Mouse (Mus musculus) cerebral cortex, adult 2 months (tissue): Measurements from ENCODE around the gene Sfta2.

ENCODE experiments used
- WGBS: fragments of 180-500 bp; shearing (Covaris S2); methylation state at CpG from one replicate; pipeline ENCODE4 v1.1.7; 2018; 5-methylcytosine and 5-hydroxymethylcytosine counted together

The Sfta2 gene

DNA sequence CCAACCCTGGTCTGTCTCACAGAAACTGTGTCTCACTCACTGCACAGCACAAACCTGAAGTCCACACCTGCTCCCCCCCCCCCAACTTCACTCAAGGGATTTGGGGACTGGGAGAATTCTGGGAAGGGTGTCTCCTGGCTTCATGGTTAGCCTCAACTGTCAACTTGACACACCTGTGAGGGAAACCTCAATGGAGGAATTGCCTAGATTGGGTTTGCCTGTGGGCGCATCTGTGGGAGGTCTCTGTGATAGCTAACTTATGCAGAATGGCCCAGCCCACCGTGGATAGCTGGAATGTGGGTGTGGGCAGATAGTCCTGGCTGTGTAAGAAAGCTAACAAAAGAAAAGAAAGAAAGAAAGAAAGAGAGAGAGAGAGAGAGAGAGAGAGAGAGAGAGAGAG is at the start of gene Sfta2:
TSS of gene Sfta2 (plus strand) at position 301 of the 400 bp plus-strand sequence.
- 62% methylated on average over 2 of the region's 2 CpGs for WGBS

DNA sequence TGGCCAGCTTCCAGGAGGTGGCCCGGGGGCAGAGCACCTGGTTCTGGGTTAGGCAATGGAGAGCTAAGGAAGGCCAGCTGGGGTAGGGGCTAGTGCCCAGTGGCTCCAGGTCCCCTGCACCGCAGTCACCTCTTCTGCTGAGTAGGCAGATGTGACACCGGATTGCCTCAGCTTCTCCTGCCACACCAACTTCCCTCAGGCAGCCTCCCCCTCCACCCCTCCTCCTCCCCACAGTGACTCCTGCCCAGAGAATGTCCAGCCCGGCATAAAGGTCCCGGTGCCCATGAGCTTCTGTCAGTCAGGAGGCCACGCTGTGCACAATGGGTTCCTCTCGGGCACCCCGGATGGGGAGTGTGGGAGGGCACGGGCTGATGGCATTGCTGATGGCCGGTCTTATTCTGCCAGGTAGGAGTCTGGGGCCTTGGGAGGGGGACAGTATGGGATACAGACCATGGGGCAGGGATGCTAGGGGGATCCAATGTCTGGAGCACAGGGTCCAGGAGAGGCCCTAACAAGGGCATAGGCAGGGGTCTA is 49.4 kb upstream of the Sfta2 start, which contains the start of gene Cdsn:
TSS of gene Cdsn (plus strand) at position 248 of the 534 bp plus-strand sequence.
- WGBS: 73% methylated on average over 10 of the region's 10 CpGs

DNA sequence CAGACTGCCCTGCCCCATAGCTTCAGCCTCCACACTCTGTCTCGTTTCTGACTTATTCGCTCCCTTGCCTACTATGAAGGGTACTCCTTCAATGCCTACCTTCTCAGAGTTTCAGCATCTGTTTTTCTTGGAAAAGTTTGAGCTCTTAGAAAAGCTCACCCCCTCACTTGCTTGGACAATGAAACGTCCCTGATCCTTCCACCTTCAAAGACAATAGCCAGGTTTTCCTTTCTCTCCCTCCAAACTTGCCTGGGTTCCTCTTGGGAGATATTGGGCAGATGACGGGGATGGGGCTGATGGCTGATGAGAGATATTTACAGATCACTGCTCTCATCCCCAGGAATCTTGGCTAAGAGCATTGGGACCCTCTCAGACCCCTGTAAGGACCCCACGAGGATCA is 47.0 kb upstream of the Sfta2 start:
- WGBS: 90% methylated on average over 5 of the region's 5 CpGs

DNA sequence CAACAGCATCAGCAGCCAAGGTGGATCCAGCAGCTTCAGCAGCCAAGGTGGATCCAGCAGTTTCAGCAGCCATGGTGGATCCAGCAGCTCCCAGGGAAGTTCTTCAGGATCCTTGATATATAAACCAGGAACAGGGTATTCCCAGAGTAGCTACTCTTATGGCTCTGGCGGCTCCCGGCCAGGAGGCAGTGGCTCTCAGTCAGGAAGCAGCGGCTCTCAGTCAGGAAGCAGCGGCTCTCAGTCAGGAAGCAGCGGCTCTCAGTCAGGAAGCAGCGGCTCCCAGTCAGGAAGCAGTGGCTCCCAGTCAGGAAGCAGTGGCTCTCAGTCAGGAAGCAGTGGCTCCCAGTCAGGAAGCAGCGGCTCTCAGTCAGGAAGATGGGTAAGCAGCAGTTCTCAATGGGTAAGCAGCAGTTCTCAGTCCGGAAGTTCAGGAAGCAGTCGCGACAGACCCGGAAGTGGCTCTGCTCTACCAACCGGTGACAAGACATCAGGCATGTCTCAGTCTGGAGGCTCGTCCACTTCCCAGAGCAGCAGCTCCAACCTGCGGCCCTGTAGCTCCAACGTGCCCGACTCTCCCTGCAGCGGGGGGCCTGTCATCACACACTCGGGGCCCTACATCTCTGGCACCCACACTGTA is 46.5 kb upstream of the Sfta2 start:
- 93% methylated on average over 18 of the region's 18 CpGs for WGBS

DNA sequence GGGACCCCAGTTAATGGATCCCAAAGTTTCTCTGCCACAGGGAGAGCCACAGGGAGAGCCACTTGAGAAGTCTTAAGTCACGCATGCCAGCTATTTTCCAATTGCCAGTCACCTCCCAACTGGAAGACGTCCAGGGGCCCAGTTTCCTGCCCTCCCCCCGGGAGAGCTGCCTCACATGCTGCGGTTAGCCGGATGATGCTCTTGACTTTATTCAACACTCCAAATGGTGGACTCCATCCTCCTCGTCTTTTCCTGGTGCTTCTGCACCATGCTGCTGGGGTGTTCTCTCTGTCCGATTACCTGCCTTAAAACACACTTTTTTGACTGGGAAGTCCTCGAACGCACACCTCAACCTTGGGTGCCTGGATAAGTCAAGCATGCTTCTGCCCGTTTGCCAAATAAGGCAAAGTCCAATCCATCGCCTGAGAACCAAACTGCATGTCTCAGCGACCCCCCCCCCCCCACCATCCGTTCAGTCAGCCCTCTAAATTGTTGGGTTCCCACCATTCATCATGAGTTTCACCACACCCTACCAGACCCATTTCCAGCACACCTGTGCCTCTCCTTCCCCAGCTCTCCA is 45.1 kb upstream of the Sfta2 start:
- 92% methylated on average over 13 of the region's 13 CpGs for WGBS

DNA sequence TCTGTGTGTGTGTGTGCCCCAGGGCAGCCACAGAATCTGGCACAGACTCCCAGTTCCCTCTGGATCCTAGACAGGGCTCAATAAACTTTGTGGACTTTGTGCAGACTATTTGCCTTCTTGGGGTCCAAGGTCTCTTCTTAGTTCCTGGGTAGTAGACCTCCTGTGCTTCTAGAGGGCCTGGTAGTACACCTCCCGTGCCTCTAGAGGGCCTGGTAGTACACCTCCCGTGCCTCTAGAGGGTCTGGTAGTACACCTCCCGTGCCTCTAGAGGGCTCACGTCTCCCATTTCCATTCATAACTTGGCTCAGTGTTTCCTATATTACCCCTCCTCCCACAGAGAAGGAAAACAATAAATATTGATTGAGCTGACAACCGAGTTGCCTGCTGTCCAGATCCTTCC is 44.5 kb upstream of the Sfta2 start:
- 28% methylated on average over 5 of the region's 5 CpGs for WGBS

DNA sequence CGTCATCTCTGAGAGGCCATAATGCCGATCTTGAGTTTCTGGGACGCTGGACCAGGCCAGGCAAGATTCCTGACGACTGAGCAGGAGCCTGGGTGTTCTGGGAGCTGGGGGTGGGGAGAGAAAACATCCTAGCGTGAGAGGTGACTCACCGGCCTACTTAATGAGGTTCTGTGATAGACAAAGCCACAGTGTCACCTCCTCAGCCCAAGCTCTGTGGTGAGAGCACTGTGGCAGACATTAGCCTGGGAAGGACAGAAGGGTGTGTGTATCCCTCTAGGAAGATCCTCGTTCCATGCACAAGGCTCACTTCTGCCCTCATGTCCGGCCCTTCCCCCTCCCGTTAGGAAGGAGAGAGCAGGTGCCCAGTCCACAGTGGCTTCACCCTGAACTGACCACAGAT is 44.0 kb upstream of the Sfta2 start:
- 69% methylated on average over 9 of the region's 9 CpGs for WGBS

DNA sequence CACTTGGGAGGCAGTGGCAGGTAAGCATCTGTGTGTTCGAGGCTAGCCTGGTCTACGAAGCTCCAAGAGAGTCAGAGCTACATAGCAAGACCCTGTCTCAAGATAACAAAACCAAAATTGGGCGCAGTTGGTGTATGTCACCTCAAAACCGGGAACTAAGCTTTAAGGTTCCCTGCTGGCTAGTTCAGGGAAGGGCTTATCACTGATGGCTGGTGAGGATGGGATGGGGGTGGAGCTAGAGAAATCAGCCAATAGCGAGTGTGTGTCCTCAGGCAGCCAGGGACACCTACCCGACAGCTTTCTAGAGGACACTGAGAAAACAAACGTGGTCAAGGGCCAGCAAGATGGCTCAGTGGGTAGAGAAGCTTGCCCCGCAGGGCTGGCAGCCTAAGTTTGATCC is 43.1 kb upstream of the Sfta2 start:
- WGBS: 69% methylated on average over 8 of the region's 8 CpGs

DNA sequence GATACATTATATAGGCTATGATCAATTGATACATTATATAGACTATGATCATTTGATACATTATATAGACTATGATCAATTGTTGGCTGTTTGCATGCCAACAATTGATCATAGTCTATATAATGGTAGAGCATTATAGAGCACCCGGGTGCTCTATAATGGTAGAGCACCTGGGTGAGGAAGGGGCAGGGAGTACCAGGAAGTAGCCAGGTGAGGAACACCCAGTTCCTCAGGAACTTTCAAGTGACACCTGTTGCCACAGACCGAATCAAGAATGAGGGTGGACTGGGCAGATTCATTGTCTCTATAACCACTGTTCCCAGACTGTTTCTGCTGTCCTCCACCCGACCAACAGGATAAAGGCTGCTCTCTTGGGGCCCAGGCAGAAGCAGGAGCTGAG is 34.2 kb upstream of the Sfta2 start, which contains the start of gene 2300002M23Rik:
TSS of gene 2300002M23Rik (plus strand) at position 301 of the 400 bp plus-strand sequence.
- 79% methylated on average over 3 of the region's 3 CpGs for WGBS

DNA sequence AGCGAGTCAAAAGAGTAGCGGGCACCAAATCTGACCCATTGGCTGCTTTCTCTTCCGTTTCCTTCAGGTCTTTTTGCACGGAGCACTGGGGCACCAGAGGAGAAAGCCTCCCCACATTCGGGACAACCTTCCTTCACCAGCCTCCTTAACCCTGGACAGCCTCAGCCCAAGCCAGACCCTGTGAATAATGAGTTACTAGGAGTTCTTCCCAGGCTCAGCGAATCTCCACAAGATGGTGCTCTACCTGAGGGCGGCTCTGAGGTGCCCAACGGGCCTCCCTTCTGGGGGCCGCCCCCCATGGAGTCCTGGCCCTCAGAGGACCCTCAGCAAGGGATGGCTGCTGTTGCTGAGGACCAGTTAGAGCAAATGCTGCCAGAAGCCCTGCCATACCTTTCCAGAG is 33.6 kb upstream of the Sfta2 start:
- WGBS: 41% methylated on average over 9 of the region's 9 CpGs

DNA sequence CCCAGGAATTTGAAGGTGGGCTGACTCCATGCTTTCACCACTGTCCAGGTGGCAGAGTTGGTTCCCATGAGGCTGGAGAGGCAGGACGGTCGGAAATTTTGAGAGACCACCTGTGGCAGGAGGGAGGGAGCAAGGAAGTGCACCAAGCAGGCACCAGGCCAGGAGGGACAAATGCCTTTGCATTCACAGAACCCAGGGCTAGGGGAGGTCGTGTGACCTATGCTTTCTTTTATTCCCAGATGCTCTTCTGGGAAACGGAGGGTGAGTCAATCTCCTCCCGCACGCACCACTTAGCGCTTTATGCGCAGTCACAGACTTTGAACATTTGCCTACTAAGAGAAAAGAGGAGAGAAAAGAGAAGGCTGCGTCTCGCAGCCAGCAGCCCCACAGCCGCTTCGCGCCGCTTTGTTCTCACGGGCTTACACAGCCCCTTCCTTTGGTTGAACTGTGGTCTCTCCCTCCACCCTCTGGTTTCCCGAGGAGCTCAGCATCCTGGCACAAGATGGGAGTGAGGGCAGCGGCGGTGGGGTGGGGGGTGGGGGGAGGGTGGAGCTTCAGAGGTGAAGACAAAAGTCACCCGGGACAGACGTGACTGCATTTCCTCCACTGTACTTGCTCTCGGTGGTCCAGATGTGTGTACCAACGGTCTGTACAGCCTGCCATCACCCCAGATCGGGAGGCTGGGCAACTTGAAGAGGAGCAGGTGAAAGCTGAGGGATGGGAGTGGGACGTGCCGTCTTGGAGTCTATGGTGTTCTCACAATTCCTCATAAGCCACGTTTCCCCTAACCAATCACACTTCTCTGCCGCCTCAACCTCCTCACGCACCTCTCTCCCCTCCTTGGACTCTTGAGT is 32.0 kb upstream of the Sfta2 start:
- WGBS: 7% methylated on average over 28 of the region's 28 CpGs

DNA sequence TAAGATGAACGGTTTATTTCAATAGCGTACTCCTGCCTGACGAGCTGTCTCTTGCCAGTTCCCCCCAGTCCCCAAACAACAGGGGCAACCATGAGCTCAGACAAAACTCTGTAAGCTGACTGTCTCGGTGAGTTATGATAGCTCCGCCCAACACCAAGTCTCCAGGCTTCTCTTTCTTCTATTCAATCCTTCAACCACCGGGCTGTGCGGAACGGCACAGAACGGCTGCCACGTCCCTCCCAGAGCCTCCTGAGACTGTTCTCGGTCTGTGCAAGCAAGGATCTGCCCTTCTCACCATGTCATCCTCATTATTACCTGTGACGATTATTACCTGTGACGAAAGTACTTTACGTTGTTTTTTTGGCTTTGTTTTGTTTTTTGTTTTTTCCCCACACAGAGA is 30.5 kb upstream of the Sfta2 start:
- 91% methylated on average over 14 of the region's 14 CpGs for WGBS

DNA sequence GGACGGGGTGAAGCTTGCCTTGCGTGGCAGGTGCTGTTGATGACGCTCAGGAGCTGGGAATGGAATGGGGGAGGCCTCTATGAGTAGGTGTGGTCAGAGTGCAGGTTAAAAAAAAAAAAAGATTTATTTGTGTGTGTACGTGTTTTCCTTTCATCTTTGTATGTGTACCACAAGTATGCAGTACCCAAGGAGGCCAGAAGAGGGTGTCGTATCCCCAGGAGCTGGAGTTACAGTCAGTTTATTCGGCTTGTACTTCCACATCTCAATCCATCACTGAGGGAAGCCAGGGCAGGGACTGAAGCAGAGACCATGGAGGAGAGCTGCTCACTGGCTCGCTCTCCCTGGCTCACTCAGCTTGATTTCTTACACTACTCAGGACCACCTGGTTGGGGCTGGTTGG is 29.9 kb upstream of the Sfta2 start:
- 99% methylated on average over 7 of the region's 7 CpGs for WGBS

DNA sequence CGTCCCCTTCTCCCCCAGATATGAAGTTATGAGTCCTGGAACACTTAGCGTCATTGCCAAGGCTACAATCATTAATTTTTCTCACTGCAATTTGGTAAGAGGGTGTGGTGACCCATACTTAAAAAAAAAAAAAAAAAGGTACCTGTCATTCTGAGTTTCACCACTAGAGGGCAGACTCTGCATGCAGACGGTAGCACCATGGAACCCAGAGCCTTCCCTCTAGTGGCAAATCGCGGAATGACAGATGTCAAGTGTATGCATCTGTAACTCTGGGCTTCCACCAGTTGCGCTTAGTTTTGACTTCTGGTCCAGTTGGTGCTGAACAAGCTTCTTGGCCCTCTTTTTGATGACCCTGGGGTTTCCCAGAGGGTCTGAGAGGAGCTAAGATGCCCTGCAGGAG is 23.1 kb upstream of the Sfta2 start:
- WGBS: 19% methylated on average over 6 of the region's 6 CpGs

DNA sequence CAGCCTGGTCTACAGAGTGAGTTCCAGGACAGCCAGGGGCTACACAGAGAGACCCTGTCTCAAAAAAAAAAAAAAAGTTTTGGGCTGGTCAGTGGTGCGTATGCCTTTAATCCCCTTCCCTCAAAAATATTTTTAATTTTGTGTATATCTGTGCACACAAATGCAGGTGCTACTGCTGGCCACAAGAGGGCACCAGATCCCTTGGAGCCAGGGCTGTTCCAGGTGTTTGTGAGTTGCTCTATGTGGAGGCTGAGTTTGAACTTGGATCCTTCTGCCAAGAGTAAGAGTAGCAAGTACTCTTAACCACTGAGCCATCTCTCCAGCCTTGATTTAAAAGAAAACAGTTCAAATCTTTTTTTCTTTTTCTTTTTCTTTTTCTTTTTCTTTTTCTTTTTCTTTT is 18.4 kb upstream of the Sfta2 start:
- 95% methylated on average over 1 of the region's 1 CpGs for WGBS

DNA sequence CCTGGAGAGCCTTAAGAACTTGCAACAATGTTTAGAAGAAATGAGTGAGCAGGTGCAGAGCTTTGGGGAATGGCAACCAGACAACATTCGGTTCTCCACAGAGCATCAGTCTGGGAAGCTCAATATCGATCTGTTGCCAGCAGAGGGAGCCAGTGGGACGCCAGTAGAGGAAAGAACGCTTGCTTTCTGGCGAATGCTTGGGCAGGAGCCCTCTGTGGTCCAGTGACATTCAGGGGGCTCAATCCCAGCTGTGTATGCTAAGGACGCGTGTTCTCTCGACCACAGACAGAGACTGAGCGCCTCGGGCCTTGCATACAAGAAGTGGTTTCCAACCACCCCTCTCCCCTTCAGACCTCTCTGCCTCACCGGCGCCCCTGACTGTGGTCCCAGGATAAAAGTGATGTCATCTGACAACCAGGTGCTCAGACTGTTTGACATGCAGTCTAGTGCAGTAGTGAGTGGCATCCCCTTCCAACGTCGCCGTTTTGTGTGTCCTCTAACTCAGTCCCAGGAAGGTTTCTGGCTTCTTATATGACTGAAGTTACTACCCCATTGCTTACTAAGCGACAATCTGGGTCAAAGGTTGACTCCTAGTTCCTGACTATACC is 16.9 kb upstream of the Sfta2 start:
- 16% methylated on average over 16 of the region's 16 CpGs for WGBS

DNA sequence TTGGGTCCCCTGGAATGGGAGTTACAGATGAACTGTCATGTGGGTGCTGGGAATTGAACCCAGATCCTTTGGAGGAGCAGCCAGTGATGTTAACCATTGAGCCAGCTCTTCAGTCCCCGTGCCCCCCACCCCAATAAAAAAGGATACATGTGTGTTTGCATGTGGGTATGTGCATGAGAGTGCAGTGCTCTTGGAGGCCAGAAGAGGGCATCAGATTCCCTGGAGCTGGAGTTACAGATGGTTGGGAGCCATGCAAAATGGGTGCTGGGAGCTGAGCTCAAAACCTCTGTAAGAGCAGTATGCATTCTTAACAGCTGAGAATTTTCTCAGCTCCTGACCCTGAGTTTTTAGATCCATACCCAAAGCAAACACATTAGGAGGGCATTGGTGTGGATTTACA is 14.1 kb upstream of the Sfta2 start:
- WGBS: 88% methylated on average over 1 of the region's 1 CpGs

DNA sequence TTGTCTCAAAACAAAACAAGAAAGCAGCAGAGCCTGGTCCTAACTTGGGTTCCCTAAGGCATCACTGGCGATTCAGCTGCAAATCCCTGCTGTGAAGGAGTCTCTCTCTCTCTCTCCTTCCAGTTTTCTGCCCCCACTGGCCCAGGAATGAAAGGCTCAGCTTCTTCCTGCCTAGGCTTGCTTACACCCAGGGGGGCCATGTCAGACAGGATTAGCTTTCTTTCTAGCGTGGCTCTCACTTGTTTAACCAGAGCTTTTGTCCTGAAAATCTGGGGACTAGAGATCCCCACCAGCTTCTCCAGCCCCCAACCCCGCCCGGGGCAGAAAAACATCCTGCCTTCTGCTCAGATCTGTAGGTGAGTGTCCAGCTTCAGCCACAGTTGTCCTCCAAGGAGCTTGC is 13.0 kb upstream of the Sfta2 start:
- 42% methylated on average over 4 of the region's 4 CpGs for WGBS

DNA sequence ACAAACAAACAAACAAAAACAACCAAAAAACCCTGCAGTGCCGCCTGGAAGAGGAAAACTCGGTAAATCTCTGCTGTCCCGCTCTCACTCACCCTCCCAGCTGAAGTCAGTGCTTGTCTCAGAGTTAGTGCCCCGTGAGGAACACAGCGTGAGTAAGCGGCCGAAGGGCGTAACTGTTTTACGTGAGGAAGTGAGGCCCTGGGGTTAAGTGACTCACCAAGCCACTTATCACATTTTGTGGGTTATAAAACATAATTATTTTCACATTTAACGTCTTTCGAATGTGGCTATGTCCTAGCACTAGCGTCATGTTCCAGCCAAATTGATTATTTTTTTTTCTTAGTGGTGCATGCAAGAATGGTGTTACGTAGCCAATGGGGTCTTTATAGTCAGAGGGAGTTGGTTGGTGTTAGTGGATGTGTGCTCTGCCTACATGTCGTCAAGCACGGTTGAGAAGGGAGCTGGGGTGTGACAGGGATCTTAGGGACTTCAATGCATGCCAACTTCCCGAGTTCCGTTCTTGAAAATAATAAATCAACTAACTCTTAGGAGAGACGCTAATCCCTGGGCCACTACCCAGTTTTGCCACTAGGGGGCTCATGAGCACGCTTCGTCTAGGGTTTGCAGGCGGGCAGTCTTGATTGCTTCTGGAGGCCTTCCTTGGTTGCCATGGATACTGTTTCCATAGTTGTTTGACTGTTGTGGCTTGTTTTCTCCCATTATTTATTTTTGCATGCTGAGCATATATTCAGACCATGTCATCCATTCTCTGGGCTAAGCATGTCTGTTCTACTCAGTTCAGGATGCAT is 10.7 kb upstream of the Sfta2 start:
- WGBS: 44% methylated on average over 21 of the region's 21 CpGs

DNA sequence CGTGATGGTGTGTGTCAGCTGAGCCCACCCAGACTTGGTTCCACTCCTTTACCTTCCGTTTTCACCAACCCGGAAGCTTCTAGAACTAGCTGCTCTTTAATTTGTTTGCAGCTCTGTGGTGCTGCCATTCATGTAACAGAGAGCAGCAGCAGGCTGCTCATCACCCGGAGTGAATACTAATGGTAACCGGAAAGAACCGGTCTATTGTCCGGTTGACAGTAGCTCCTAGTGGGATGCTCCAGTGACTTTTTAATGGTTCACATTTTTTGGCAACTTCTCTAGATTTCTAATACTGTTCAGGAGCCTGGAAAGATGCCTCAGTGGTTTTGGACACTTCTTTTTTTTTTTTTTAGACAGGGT is 10.2 kb upstream of the Sfta2 start:
- 47% methylated on average over 7 of the region's 7 CpGs for WGBS

DNA sequence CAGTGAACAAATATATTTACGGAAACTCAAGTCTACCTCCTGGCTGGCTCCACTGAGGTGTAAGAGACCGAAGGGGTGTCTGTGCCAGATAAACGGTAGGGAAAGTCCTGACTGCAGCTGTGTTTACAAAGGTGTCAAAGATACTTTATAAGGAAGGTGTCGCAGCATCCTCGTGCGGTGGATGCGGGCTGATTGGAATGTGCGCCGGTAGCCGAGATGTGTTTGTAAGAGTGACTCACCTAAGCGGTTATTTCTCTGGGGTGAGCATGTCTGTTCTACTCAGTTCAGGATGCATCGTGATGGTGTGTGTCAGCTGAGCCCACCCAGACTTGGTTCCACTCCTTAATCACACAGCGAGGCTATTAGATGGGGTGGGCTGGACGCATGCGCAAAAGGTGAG is 9.6 kb upstream of the Sfta2 start:
- 88% methylated on average over 15 of the region's 15 CpGs for WGBS
